Mouse (Mus musculus) brown adipose tissue, adult 24 weeks (tissue): Measurements from ENCODE around the gene Rps8. TPM values are rescaled to one million over a fixed set of nuclear protein-coding genes. Genes with fewer than 3 reads are reported as not detected.

Experiments used
- H3K27ac ChIP-seq: fragments of 200-500 bp; replicated peaks from 2 replicates; pipeline ENCODE4 v1.5.1; 2012; ENCODE audit warnings: low read depth, mild to moderate bottlenecking, low read length
- H3K4me1 ChIP-seq: fragments of 200-500 bp; 2 replicates; pipeline ENCODE4 v1.6.1; 2012; ENCODE audit warnings: low read length, mixed read lengths; ENCODE audit not compliant: control insufficient read depth, insufficient read depth, insufficient read length
- H3K4me3 ChIP-seq: fragments of 200-500 bp; 2 replicates; pipeline ENCODE4 v1.5.1; 2012; ENCODE audit warnings: low read depth, mild to moderate bottlenecking, low read length, moderate library complexity; ENCODE audit not compliant: insufficient read depth
- polyA plus RNA-seq: library from polyadenylated mRNA; stranded (reverse); fragments of >200 nt; gene quantifications from 2 replicates; pipeline ENCODE4 v1.2.4, GENCODE M21; 2012; ENCODE audit not compliant: missing spikeins, insufficient read depth, insufficient read length

Gene Rps8
- polyA plus RNA-seq, 1 experiment = 544 TPM

- no peak overlapping the region for H3K27ac ChIP-seq
- no peak overlapping the region for H3K4me3 ChIP-seq
- 0 out of 2 replicates have a peak, but pooled peaks cover 2% of the 10 kb centered on the region for H3K4me1 ChIP-seq
These were observed 21.4 kb downstream of the Rps8 start for GRCm38 (mm10) chr4:117134601-117134995.

- Histone ChIP-seq H3K27ac (no peak within 1 kb of the TSS; the same call in 1 of the 2 replicates), H3K4me3 (peak within 1 kb of the TSS; percentile 70), H3K4me1 (0 out of 2 replicates have a peak, but pooled peaks cover 2% of the 10 kb centered on the region)
These were observed 22.0 kb downstream of the Rps8 start, which contains the start of gene Plk3 for GRCm38 (mm10) chr4:117133817-117134600. TSS of gene Plk3 (minus strand) at chr4:117133963.

GRCm38 (mm10) chr4:117133366-117133796, 22.7 kb downstream of the Rps8 start:
- 0 out of 2 replicates have a peak, but pooled peaks cover 2% of the 10 kb centered on the region for H3K4me1 ChIP-seq
- peak overlapping the region; percentile 70 for H3K4me3 ChIP-seq
- no peak overlapping the region; the same call in 1 of the 2 replicates for H3K27ac ChIP-seq

GRCm38 (mm10) chr4:117132794-117133143, 23.3 kb downstream of the Rps8 start:
- H3K27ac ChIP-seq = no peak overlapping the region
- H3K4me1 ChIP-seq = 0 out of 2 replicates have a peak, but pooled peaks cover 2% of the 10 kb centered on the region
- peak overlapping the region; percentile 70 for H3K4me3 ChIP-seq

- Histone ChIP-seq H3K27ac (no peak overlapping the region), H3K4me1 (0 out of 2 replicates have a peak, but pooled peaks cover 2% of the 10 kb centered on the region), H3K4me3 (peak overlapping the region; percentile 70)
These were observed 23.9 kb downstream of the Rps8 start for GRCm38 (mm10) chr4:117131890-117132793.

- no peak overlapping the region for H3K27ac ChIP-seq
- peaks cover 10% of the 10 kb centered on the region for H3K4me1 ChIP-seq
- H3K4me3 ChIP-seq = no peak overlapping the region
These were observed 24.8 kb downstream of the Rps8 start for GRCm38 (mm10) chr4:117131198-117131597.

- no peak overlapping the region for H3K4me3 ChIP-seq
- no peak overlapping the region for H3K27ac ChIP-seq
- H3K4me1 ChIP-seq = peaks cover 9% of the 10 kb centered on the region
These were observed 25.3 kb downstream of the Rps8 start for GRCm38 (mm10) chr4:117130790-117131189.

GRCm38 (mm10) chr4:117127991-117128686, 27.9 kb downstream of the Rps8 start:
- Histone ChIP-seq H3K4me1 (peaks cover 29% of the 10 kb centered on the region), H3K27ac (no peak overlapping the region), H3K4me3 (no peak overlapping the region)

- Histone ChIP-seq H3K4me1 (peaks cover 29% of the 10 kb centered on the region), H3K27ac (peak within 1 kb of the TSS; percentile 100), H3K4me3 (peak within 1 kb of the TSS; percentile 20; the same call in 1 of the 2 replicates)
These were observed 29.3 kb downstream of the Rps8 start, which contains the start of gene Tctex1d4 for GRCm38 (mm10) chr4:117126675-117127290. TSS of gene Tctex1d4 (plus strand) at chr4:117126794.

- peak overlapping the region; percentile 100 for H3K27ac ChIP-seq
- peak overlapping the region; percentile 20; the same call in 1 of the 2 replicates for H3K4me3 ChIP-seq
- H3K4me1 ChIP-seq = peaks cover 29% of the 10 kb centered on the region
These were observed 30.0 kb downstream of the Rps8 start for GRCm38 (mm10) chr4:117125910-117126674.

GRCm38 (mm10) chr4:117125348-117125909, 30.6 kb downstream of the Rps8 start, which contains the start of gene Btbd19:
TSS of gene Btbd19 (minus strand) at chr4:117125725.
- H3K4me3 ChIP-seq = peak within 1 kb of the TSS; percentile 20
- peak within 1 kb of the TSS; percentile 100 for H3K27ac ChIP-seq
- H3K4me1 ChIP-seq = peaks cover 29% of the 10 kb centered on the region

- peak overlapping the region; percentile 100 for H3K27ac ChIP-seq
- no peak overlapping the region; the same call in 1 of the 2 replicates for H3K4me3 ChIP-seq
- H3K4me1 ChIP-seq = peaks cover 31% of the 10 kb centered on the region
These were observed 31.3 kb downstream of the Rps8 start for GRCm38 (mm10) chr4:117124518-117125347.

GRCm38 (mm10) chr4:117124218-117124517, 31.9 kb downstream of the Rps8 start:
- H3K4me1 ChIP-seq = peaks cover 32% of the 10 kb centered on the region
- H3K27ac ChIP-seq = peak overlapping the region; percentile 100
- H3K4me3 ChIP-seq = no peak overlapping the region
